Mouse (Mus musculus) cerebellum, adult 2 months (tissue): ENCODE measurements at regions not wholly inside any gene's neighbourhood (a gene's known extent, or its start where the extent isn't known, plus 50 kb on each side); places are given as distances from the start of the nearest gene placed in this dataset.

Source experiments
- DNase-seq, 2 experiments: peaks; one replicate each; pipeline ENCODE4 v3.0.0; 2021
- H3K27ac ChIP-seq: fragments of 200-500 bp; 2 replicates; pipeline ENCODE4 v1.5.1; 2012; ENCODE audit warnings: low read length, control low read depth, inconsistent platforms; ENCODE audit not compliant: insufficient read depth
- H3K27me3 ChIP-seq: fragments of 200-500 bp; 2 replicates; pipeline ENCODE4 v1.6.1; 2012; ENCODE audit warnings: inconsistent platforms, mild to moderate bottlenecking, low read length, moderate library complexity; ENCODE audit not compliant: control insufficient read depth, insufficient read depth
- H3K4me1 ChIP-seq: fragments of 200-500 bp; 2 replicates; pipeline ENCODE4 v1.6.1; 2011; ENCODE audit warnings: low read length; ENCODE audit not compliant: control insufficient read depth, insufficient read depth
- H3K4me3 ChIP-seq: fragments of 200-500 bp; replicated peaks from 2 replicates; pipeline ENCODE3; 2011; ENCODE audit warnings: mild to moderate bottlenecking, low read depth, low read length, control low read depth; ENCODE audit not compliant: insufficient read depth
- CTCF ChIP-seq: fragments of 200-500 bp; IDR thresholded peaks from 2 replicates; pipeline ENCODE4 v1.5.1; 2011; ENCODE audit warnings: low read depth, mild to moderate bottlenecking, control low read depth, low read length, moderate library complexity, borderline replicate concordance; ENCODE audit not compliant: insufficient read depth
- POLR2A ChIP-seq: fragments of 200-500 bp; IDR thresholded peaks from 2 replicates; pipeline ENCODE4 v1.6.1; 2011; ENCODE audit warnings: low read length, control low read depth, borderline replicate concordance; ENCODE audit not compliant: insufficient read depth
- WGBS: fragments of 180-500 bp; shearing (Covaris S2); methylation state at CpG from one replicate; pipeline ENCODE4 v1.1.7; 2018; 5-methylcytosine and 5-hydroxymethylcytosine counted together

GRCm38 (mm10) chr3:16853992-16854391, 847.8 kb upstream of the Gm5150 start:
- Histone ChIP-seq H3K27me3 (no peaks in the 10 kb centered on the region), H3K27ac (no peak overlapping the region), H3K4me3 (no peak overlapping the region), H3K4me1 (no peaks in the 10 kb centered on the region)
- TF ChIP-seq CTCF (no peak), POLR2A (no peak)
- WGBS = 31% methylated on average over 5 of the region's 5 CpGs
- no peak for DNase-seq

GRCm38 (mm10) chr3:16846785-16847520, 840.7 kb upstream of the Gm5150 start:
- H3K27ac ChIP-seq = no peak overlapping the region
- H3K4me1 ChIP-seq = no peaks in the 10 kb centered on the region
- no peaks in the 10 kb centered on the region for H3K27me3 ChIP-seq
- no peak overlapping the region for H3K4me3 ChIP-seq
- no peak for TF ChIP-seq POLR2A
- TF ChIP-seq CTCF = no peak
- WGBS = 30% methylated on average over 4 of the region's 4 CpGs
- DNase-seq = no peak

GRCm38 (mm10) chr3:16820536-16820935, 814.3 kb upstream of the Gm5150 start:
- H3K27me3 ChIP-seq = no peaks in the 10 kb centered on the region
- no peak for TF ChIP-seq POLR2A
- TF ChIP-seq CTCF = no peak
- WGBS = 41% methylated on average over 6 of the region's 6 CpGs
- no peak for DNase-seq
- H3K4me3 ChIP-seq = no peak overlapping the region
- no peak overlapping the region for H3K27ac ChIP-seq
- H3K4me1 ChIP-seq = no peaks in the 10 kb centered on the region

GRCm38 (mm10) chr3:16819218-16820122, 813.2 kb upstream of the Gm5150 start:
- no peak for DNase-seq
- WGBS = 83% methylated on average over 4 of the region's 4 CpGs
- H3K4me3 ChIP-seq = no peak overlapping the region
- no peaks in the 10 kb centered on the region for H3K27me3 ChIP-seq
- TF ChIP-seq POLR2A (no peak), CTCF (no peak)
- no peaks in the 10 kb centered on the region for H3K4me1 ChIP-seq
- H3K27ac ChIP-seq = no peak overlapping the region

GRCm38 (mm10) chr3:16816814-16817213, 810.6 kb upstream of the Gm5150 start:
- 10% methylated on average over 2 of the region's 2 CpGs for WGBS
- Histone ChIP-seq H3K27ac (no peak overlapping the region), H3K4me3 (no peak overlapping the region), H3K27me3 (no peaks in the 10 kb centered on the region), H3K4me1 (no peaks in the 10 kb centered on the region)
- peak; percentile 38; the same call in 1 of the 2 replicates for TF ChIP-seq CTCF
- no peak for TF ChIP-seq POLR2A
- peak in 1 of 2 experiments; percentile 29 for DNase-seq

- peak; percentile 9 to 16 for DNase-seq
- Histone ChIP-seq H3K27ac (no peak overlapping the region), H3K4me1 (no peaks in the 10 kb centered on the region), H3K4me3 (no peak overlapping the region), H3K27me3 (no peaks in the 10 kb centered on the region)
- TF ChIP-seq POLR2A = no peak
- no peak for TF ChIP-seq CTCF
- WGBS = 46% methylated on average over 3 of the region's 3 CpGs
Observed at GRCm38 (mm10) chr3:16816101-16816500, 809.9 kb upstream of the Gm5150 start.

- 38% methylated on average over 3 of the region's 3 CpGs for WGBS
Observed at GRCm38 (mm10) chr3:16810878-16811611, 804.8 kb upstream of the Gm5150 start.

More at GRCm38 (mm10) chr3:16810878-16811611, 804.8 kb upstream of the Gm5150 start:
- Histone ChIP-seq H3K27me3 (no peaks in the 10 kb centered on the region), H3K4me3 (no peak overlapping the region), H3K4me1 (no peaks in the 10 kb centered on the region), H3K27ac (no peak overlapping the region)
- no peak for DNase-seq
- TF ChIP-seq POLR2A (no peak), CTCF (no peak)
